Mouse (Mus musculus) granulocyte monocyte progenitor cell, adult 5-6 weeks (primary cell): ENCODE measurements around the gene Mettl5. TPM values are rescaled to one million over a fixed set of nuclear protein-coding genes. Genes with fewer than 3 reads are reported as not detected.

Source experiments
- total RNA-seq, 2 experiments: library from RNA; stranded (forward) in 1 of 2; stranded (reverse) in 1 of 2; fragments of 200-712, 200-1000 nt in 1 of 2; fragments of >200 nt in 1 of 2; fragmentation: Nextera tagmentation in 1 of 2; gene quantifications; 2 replicates each; pipeline ENCODE4 v1.2.3; 2014 to 2017

Gene Mettl5
- total RNA-seq, 2 experiments from 2014 or later: 28.7 to 46.0 TPM

Other genes with a start within 250 kb of the Mettl5 start
- 18.0 and 19.5 TPM in 2 replicates for gene Bbs5, start 238.4 kb downstream of the Mettl5 start, total RNA-seq (2014; fragmentation: Nextera tagmentation)
- gene Bbs5, start 238.4 kb downstream of the Mettl5 start, total RNA-seq (2017): 5.2 and 8.7 TPM in 2 replicates
- gene Klhl41, start 215.5 kb downstream of the Mettl5 start, total RNA-seq (2014; fragmentation: Nextera tagmentation): not detected in 2 replicates
- gene Klhl41, start 215.5 kb downstream of the Mettl5 start, total RNA-seq (2017): 0.09 and 0.26 TPM in 2 replicates
- 16.4 and 19.6 TPM in 2 replicates for gene Fastkd1, start 172.1 kb downstream of the Mettl5 start, total RNA-seq (2014; fragmentation: Nextera tagmentation)
- gene Fastkd1, start 172.1 kb downstream of the Mettl5 start, total RNA-seq (2017): 14.3 and 16.8 TPM in 2 replicates
- gene Ppig, start 163.1 kb downstream of the Mettl5 start, total RNA-seq (2014; fragmentation: Nextera tagmentation): 89.5 and 93.1 TPM in 2 replicates
- 97.5 and 111 TPM in 2 replicates for gene Ppig, start 163.1 kb downstream of the Mettl5 start, total RNA-seq (2017)
- gene Ccdc173, start 96.0 kb downstream of the Mettl5 start, total RNA-seq (2014; fragmentation: Nextera tagmentation): 1.8 and 2.5 TPM in 2 replicates
- 2.1 and 3.0 TPM in 2 replicates for gene Ccdc173, start 96.0 kb downstream of the Mettl5 start, total RNA-seq (2017)
- gene Phospho2, start 96.0 kb downstream of the Mettl5 start, total RNA-seq (2014; fragmentation: Nextera tagmentation): 18.5 and 27.8 TPM in 2 replicates
- gene Phospho2, start 96.0 kb downstream of the Mettl5 start, total RNA-seq (2017): 17.8 and 24.1 TPM in 2 replicates
- gene Klhl23, start 63.7 kb downstream of the Mettl5 start, total RNA-seq (2014; fragmentation: Nextera tagmentation): 10.8 and 14.6 TPM in 2 replicates
- gene Klhl23, start 63.7 kb downstream of the Mettl5 start, total RNA-seq (2017): 31.5 and 33.6 TPM in 2 replicates
- gene Ssb, start 24.1 kb downstream of the Mettl5 start, total RNA-seq (2014; fragmentation: Nextera tagmentation): 279 TPM in 2 replicates
- gene Ssb, start 24.1 kb downstream of the Mettl5 start, total RNA-seq (2017): 479 and 601 TPM in 2 replicates
- gene Ubr3, start 11.6 kb upstream of the Mettl5 start, total RNA-seq (2014; fragmentation: Nextera tagmentation): 35.2 and 40.8 TPM in 2 replicates
- 33.3 and 41.9 TPM in 2 replicates for gene Ubr3, start 11.6 kb upstream of the Mettl5 start, total RNA-seq (2017)
- not detected in 2 replicates for gene Myo3b, start 153.5 kb upstream of the Mettl5 start, total RNA-seq (2014; fragmentation: Nextera tagmentation)
- gene Myo3b, start 153.5 kb upstream of the Mettl5 start, total RNA-seq (2017): not detected in 2 replicates